Mouse (Mus musculus): ENCODE data around the gene Fcgr3. TPM values are rescaled to one million over a fixed set of nuclear protein-coding genes. Genes with fewer than 3 reads are reported as not detected.
A peak's percentile ranks its signal among the peaks of the same experiment; 100 is the strongest.
"Not testable (repeated sequence)": the region's sequence is repeated elsewhere in the genome, so short reads cannot be mapped to it uniquely, and the experiment has no call there.

The Fcgr3 gene
- polyA plus RNA-seq, 1 experiment, result 23.3 TPM

DNA sequence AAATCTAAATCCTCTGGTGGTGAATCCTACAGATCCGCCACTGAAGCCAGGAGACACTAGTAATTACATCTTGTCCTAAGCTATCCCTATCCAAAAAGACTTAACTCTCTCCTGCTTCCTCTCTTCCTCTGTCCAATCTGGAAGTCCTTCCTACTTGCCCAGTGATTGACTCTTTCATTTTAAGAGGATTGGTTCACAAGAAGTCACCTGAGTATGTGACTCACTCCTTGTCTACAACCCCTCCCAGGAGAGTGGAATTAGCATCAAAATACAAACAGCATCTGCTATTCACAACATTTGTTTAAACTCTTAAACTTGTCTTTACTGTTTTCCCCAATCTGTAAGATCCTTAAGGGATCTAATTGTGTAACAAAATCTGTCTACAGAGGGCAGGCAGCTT, 25.2 kb upstream of the Fcgr3 start:
- Histone ChIP-seq H3K4me1 (ENCODE audit: control insufficient read depth, insufficient read depth, low read length) (peaks cover 2% of the 10 kb centered on the region; the same call in 1 of the 2 replicates), H3K4me3 (replicated peaks; ENCODE audit: extremely low read depth, low read depth, low read length) (no peak overlapping the region)
- TF ChIP-seq CTCF (IDR thresholded peaks at IDR 0.05; ENCODE audit: insufficient read depth, low read length), result no peak
- no peak for TF ChIP-seq POLR2A (IDR thresholded peaks at IDR 0.05; ENCODE audit: borderline replicate concordance, extremely low read depth, low read depth, low read length)
- WGBS, result 93% methylated on average over 1 of the region's 1 CpGs
- DNase-seq, result no peak

DNA sequence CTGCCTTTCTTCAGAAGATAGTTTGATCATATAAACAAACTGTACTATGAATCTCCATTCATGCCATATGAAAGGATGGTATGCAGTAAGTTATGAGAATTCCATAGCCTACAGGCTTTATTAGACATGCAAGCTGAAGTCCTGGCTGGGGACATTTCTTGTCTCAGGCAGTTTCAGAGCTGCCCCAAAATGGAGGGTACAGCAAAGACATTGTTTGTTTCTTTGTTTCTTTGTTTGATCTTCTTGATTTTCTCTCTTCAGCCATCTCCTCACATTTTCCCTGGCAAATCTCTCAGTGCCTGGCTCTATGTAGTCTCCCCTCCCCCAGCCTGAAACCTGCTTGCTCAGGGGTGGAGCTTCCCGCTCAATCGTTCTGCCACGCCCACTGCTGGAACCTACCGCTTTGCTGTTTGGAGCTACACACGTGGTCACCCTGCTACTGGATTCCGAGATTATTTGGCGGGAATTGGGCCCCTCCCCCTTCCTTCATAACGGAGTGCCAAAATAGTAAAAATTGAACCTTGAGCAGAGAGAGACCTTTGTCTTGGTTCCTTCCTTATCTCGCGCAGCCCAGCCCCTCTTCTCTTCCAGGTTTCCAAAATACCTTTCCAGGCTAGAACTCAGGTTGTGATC, 23.6 kb upstream of the Fcgr3 start:
- 6% methylated on average over 10 of the region's 10 CpGs for WGBS
- not testable (repeated sequence) for H3K4me1 ChIP-seq (ENCODE audit: control insufficient read depth, insufficient read depth, low read length); H3K4me3 ChIP-seq (replicated peaks; ENCODE audit: extremely low read depth, low read depth, low read length); DNase-seq

DNA sequence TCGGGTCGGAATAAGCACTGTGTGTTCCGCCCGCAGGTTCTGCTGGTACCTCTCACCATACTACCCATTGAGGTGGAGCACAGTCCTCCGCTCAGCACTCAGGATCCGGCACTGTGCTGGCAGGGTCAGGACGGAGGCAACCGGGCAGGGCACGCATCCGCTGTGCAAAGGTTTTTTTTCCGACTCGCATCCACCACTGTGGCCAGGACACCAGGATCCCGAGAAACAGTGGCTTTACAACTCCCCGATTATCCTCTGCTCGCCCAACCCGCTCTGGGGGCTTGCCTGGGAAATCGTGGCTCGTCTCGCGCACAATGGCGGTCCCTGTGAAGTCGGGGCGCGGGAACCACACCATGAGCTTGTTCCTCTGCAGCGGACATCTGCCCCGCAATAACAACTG, 21.0 kb upstream of the Fcgr3 start:
- under 1% methylated on average over 26 of the region's 26 CpGs for WGBS
- H3K4me1 ChIP-seq (ENCODE audit: control insufficient read depth, insufficient read depth, low read length), result peaks cover 2% of the 10 kb centered on the region; the same call in 1 of the 2 replicates
- no peak overlapping the region for H3K4me3 ChIP-seq (replicated peaks; ENCODE audit: extremely low read depth, low read depth, low read length)
- TF ChIP-seq POLR2A (IDR thresholded peaks at IDR 0.05; ENCODE audit: borderline replicate concordance, extremely low read depth, low read depth, low read length) (no peak), CTCF (IDR thresholded peaks at IDR 0.05; ENCODE audit: insufficient read depth, low read length) (no peak)
- no peak for DNase-seq

DNA sequence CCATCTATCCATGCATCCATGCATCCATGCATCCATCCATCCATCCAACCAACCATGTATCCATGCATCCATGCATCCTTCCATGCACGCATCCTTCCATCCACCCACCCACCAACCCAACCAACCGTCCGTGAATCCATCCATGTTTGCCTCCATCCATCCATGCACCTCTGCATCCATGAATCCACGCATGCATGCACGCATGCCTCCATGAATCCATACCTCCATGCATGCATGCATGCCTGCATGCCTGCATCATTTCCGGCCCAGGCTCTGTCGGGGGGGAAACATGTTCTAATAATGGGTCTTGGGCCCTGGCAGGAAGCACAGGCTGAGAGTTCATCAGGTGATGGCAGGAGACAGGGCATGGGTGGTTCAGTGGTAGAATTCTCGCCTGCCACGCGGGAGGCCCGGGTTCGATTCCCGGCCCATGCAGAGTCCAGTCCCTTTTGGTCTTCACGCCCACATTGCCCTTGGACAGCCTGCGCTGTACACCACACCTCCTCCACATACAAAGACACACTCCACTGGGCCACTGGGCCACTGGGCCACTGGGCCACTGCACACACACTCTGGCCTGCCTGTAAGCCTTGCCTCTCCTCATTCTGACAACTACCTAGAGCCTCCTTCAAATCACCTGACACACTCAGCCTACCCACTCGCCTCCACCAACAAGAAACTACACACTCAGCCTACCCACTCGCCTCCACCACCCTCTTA, 16.9 kb upstream of the Fcgr3 start:
- not testable (repeated sequence) for H3K4me3 ChIP-seq (replicated peaks; ENCODE audit: extremely low read depth, low read depth, low read length); H3K4me1 ChIP-seq (ENCODE audit: control insufficient read depth, insufficient read depth, low read length); DNase-seq
- WGBS, result 29% methylated on average over 13 of the region's 17 CpGs

DNA sequence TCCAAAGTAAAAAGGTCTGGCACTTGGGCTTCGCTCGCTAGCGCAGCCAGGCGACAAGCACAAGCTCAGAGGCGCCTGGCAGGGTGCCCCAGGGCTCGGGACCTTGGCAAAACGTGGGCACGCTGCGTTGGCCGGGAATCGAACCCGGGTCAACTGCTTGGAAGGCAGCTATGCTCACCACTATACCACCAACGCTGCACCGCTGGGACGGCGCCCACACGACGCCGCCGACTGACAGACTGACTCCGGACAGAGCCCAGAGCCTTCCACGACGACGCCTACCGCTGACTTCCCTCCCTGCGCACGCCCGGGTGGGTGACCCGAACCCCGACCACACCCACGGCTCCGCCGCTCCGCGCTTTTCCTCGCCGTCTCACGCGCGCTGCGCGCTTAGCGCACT, 15.1 kb upstream of the Fcgr3 start:
- H3K4me1 ChIP-seq (ENCODE audit: control insufficient read depth, insufficient read depth, low read length); DNase-seq; H3K4me3 ChIP-seq (replicated peaks; ENCODE audit: extremely low read depth, low read depth, low read length): not testable (repeated sequence)
- no CpG with 5 or more reads among the region's 43 CpGs for WGBS

DNA sequence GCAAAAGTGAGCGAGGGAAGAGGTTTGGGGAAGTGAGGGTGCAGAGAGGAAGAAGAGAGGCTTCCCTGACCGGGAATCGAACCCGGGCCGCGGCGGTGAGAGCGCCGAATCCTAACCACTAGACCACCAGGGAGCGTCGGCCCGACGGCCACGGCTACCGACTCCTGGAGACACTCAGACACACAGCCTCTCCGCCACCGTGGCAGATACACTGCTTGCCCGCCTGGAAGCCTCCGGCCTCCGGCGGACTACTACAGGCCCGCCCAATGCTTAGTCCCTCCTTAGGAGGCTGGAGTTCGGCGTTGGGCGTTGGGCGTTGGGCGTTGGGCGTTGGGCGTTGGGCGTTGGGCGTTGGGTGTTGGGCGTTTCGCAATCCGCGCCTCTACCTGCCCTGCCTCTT, 14.6 kb upstream of the Fcgr3 start:
- 0% methylated on average over 1 of the region's 35 CpGs for WGBS
- DNase-seq; H3K4me3 ChIP-seq (replicated peaks; ENCODE audit: extremely low read depth, low read depth, low read length); H3K4me1 ChIP-seq (ENCODE audit: control insufficient read depth, insufficient read depth, low read length): not testable (repeated sequence)

DNA sequence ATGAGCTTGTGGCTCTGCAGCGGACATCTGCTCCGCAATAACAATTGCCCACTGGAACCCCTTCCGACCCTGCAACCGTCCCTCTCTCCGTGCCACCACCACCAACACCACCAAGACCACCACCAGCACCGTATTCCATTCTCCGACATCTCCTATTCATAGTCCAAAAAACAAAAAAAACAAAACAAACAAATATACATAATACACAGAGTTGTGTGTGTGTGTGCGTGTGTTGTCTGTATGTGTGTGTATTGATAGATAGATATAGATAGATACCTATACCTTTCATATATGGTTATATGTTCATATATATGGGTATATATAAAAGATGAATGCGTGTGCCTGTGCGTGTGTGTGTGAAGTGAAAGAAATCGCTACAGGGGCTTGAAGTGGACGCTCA, 13.7 kb upstream of the Fcgr3 start:
- not testable (repeated sequence) for DNase-seq; H3K4me3 ChIP-seq (replicated peaks; ENCODE audit: extremely low read depth, low read depth, low read length); H3K4me1 ChIP-seq (ENCODE audit: control insufficient read depth, insufficient read depth, low read length)
- WGBS, result 25% methylated on average over 12 of the region's 12 CpGs

DNA sequence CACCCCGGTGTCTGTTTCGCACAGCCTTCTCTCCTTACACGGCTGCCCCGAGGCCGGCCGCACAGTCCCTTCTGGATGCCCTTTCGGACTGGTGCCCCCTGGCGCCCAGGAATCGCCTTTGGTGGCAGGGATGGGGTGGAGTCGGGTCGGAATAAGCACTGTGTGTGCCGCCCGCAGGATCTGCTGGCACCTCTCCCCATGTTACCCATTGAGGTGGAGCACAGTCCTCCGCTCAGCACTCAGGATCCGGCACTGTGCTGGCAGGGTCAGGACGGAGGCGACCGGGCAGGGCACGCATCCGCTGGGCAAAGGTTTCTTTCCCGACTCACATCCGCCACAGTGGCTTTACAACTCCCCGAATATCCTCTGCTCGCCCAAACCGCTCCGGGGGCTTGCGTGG, 13.2 kb upstream of the Fcgr3 start:
- H3K4me1 ChIP-seq (ENCODE audit: control insufficient read depth, insufficient read depth, low read length); H3K4me3 ChIP-seq (replicated peaks; ENCODE audit: extremely low read depth, low read depth, low read length): not testable (repeated sequence)
- WGBS, result under 1% methylated on average over 19 of the region's 27 CpGs
- peak; percentile 64 for DNase-seq

DNA sequence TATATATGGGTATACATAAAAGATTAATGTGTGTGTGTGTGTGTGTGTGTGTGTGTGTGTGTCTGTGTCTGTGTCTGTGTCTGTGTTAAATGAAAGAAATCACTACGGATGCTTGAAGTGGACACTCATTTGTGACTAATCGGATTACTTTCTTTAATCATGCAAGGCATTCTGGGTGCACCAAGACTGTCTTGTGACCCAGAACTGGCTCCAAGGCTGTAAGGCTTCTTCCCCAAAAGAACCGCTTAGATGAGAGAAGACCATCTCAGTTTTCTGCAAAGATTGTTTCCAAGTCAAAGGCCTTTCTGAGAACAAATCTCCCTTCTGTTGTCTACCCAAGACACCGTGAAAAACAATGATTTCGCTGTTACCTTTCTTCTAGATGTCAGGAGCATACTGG, 12.5 kb upstream of the Fcgr3 start:
- H3K4me3 ChIP-seq (replicated peaks; ENCODE audit: extremely low read depth, low read depth, low read length); H3K4me1 ChIP-seq (ENCODE audit: control insufficient read depth, insufficient read depth, low read length); DNase-seq: not testable (repeated sequence)
- 38% methylated on average over 5 of the region's 5 CpGs for WGBS

DNA sequence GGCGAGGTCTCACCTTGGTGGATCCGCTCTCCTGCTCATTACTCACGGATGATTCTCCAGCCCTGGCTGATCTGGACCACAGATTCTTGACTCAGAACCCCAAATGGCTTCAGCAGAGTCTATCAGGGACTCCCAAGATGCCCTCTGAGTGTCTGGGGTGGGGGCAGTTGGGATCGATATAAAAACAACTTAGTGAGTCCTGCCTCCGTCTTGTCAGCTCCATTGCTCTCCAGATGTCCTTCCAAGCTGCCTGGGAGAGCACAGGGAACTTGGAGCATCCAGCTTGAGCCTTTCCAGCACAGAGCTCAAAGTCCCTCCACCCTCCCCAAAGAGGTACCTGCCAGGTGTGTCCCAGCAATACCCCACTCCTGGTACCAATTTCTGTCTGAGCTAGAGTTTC, 11.4 kb upstream of the Fcgr3 start:
- H3K4me1 ChIP-seq (ENCODE audit: control insufficient read depth, insufficient read depth, low read length); H3K4me3 ChIP-seq (replicated peaks; ENCODE audit: extremely low read depth, low read depth, low read length); DNase-seq: not testable (repeated sequence)
- WGBS, result 75% methylated on average over 5 of the region's 5 CpGs

DNA sequence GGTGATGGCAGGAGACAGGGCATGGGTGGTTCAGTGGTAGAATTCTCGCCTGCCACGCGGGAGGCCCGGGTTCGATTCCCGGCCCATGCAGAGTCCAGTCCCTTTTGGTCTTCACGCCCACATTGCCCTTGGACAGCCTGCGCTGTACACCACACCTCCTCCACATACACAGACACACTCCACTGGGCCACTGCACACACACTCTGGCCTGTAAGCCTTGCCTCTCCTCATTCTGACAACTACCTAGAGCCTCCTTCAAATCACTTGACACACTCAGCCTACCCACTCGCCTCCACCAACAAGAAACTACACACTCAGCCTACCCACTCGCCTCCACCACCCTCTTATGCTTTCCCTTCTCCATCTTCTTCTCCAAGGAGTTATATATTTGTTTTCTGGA, 9.5 kb upstream of the Fcgr3 start:
- not testable (repeated sequence) for H3K4me1 ChIP-seq (ENCODE audit: control insufficient read depth, insufficient read depth, low read length); H3K4me3 ChIP-seq (replicated peaks; ENCODE audit: extremely low read depth, low read depth, low read length); DNase-seq
- WGBS, result 21% methylated on average over 7 of the region's 10 CpGs

DNA sequence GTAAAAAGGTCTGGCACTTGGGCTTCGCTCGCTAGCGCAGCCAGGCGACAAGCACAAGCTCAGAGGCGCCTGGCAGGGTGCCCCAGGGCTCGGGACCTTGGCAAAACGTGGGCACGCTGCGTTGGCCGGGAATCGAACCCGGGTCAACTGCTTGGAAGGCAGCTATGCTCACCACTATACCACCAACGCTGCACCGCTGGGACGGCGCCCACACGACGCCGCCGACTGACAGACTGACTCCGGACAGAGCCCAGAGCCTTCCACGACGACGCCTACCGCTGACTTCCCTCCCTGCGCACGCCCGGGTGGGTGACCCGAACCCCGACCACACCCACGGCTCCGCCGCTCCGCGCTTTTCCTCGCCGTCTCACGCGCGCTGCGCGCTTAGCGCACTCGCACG, 7.5 kb upstream of the Fcgr3 start:
- no CpG with 5 or more reads among the region's 45 CpGs for WGBS
- H3K4me1 ChIP-seq (ENCODE audit: control insufficient read depth, insufficient read depth, low read length); H3K4me3 ChIP-seq (replicated peaks; ENCODE audit: extremely low read depth, low read depth, low read length); DNase-seq: not testable (repeated sequence)

DNA sequence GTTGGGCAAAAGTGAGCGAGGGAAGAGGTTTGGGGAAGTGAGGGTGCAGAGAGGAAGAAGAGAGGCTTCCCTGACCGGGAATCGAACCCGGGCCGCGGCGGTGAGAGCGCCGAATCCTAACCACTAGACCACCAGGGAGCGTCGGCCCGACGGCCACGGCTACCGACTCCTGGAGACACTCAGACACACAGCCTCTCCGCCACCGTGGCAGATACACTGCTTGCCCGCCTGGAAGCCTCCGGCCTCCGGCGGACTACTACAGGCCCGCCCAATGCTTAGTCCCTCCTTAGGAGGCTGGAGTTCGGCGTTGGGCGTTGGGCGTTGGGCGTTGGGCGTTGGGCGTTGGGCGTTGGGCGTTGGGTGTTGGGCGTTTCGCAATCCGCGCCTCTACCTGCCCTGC, 7.0 kb upstream of the Fcgr3 start:
- H3K4me1 ChIP-seq (ENCODE audit: control insufficient read depth, insufficient read depth, low read length); H3K4me3 ChIP-seq (replicated peaks; ENCODE audit: extremely low read depth, low read depth, low read length); DNase-seq: not testable (repeated sequence)
- no CpG with 5 or more reads among the region's 35 CpGs for WGBS

DNA sequence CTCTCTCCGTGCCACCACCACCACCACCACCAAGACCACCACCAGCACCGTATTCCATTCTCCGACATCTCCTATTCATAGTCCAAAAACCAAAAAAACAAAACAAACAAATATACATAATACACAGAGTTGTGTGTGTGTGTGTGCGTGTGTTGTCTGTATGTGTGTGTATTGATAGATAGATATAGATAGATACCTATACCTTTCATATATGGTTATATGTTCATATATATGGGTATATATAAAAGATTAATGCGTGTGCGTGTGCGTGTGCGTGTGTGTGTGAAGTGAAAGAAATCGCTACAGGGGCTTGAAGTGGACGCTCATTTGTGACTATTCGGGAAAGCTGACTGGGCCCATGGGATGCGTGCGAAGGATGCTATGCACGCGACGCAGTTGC, 6.1 kb upstream of the Fcgr3 start:
- 23% methylated on average over 16 of the region's 16 CpGs for WGBS
- H3K4me3 ChIP-seq (replicated peaks; ENCODE audit: extremely low read depth, low read depth, low read length); H3K4me1 ChIP-seq (ENCODE audit: control insufficient read depth, insufficient read depth, low read length); DNase-seq: not testable (repeated sequence)

DNA sequence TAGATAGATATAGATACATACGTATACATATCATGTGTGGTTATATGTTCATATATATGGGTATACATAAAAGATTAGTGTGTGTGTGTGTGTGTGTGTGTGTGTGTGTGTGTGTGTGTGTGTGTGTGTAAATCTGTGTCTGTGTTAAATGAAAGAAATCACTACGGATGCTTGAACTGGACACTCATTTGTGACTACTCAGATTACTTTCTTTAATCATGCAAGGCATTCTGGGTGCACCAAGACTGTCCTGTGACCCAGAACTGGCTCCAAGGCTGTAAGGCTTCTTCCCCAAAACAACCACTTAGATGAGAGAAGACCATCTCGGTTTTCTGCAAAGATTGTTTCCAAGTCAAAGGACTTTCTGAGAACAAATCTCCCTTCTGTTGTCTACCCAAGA, 4.8 kb upstream of the Fcgr3 start:
- WGBS, result 57% methylated on average over 3 of the region's 3 CpGs
- not testable (repeated sequence) for H3K4me1 ChIP-seq (ENCODE audit: control insufficient read depth, insufficient read depth, low read length); DNase-seq; H3K4me3 ChIP-seq (replicated peaks; ENCODE audit: extremely low read depth, low read depth, low read length)

DNA sequence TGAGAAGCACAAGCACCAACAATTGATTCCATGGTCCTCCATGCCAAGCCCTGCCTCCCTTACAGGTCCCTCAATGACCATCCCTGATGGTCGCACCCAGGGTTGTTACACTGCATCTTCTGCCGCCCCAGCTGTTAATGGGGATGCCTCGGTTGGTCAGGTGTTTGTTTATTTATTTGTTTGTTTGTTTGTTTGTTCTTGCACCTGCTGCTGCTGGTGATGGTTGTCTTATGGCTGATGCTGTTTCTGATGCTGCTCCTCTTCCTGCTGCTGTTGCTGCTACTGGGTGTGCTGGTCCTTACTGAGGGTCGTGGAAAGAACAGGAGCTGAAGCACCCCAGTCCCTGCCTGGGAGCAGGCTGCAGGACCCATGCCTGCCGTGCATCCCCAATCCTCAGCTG, 3.2 kb upstream of the Fcgr3 start:
- H3K4me1 ChIP-seq (ENCODE audit: control insufficient read depth, insufficient read depth, low read length); H3K4me3 ChIP-seq (replicated peaks; ENCODE audit: extremely low read depth, low read depth, low read length); DNase-seq: not testable (repeated sequence)
- WGBS, result 44% methylated on average over 5 of the region's 5 CpGs
